Mouse (Mus musculus) hindbrain, postnatal 0 days (tissue): Measurements from ENCODE around the gene Canx. TPM values are rescaled to one million over a fixed set of nuclear protein-coding genes. Genes with fewer than 3 reads are reported as not detected.

Experiments used
- ATAC-seq: fragments of 200-750 bp; cut with Nextera tagmentation; 2 replicates; pipeline ENCODE4 v1.8.0; 2017; ENCODE audit warnings: mild to moderate bottlenecking, moderate TSS enrichment, moderate library complexity
- DNase-seq: peaks from one replicate; pipeline ENCODE4 v3.0.0-alpha.2; 2015; ENCODE audit warnings: low spot score
- H3K27ac ChIP-seq: fragments of 300-500 bp; sonication (generic); 2 replicates; pipeline ENCODE4 v1.5.1; 2014; ENCODE audit warnings: mild to moderate bottlenecking
- H3K27me3 ChIP-seq: fragments of 300-500 bp; sonication (generic); 2 replicates; pipeline ENCODE4 v1.6.1; 2014; ENCODE audit warnings: low read length, mixed read lengths; ENCODE audit not compliant: insufficient read depth
- H3K36me3 ChIP-seq: fragments of 300-500 bp; sonication (generic); 2 replicates; pipeline ENCODE4 v1.6.1; 2014; ENCODE audit warnings: low read length, mixed read lengths; ENCODE audit not compliant: insufficient read depth
- H3K4me1 ChIP-seq: fragments of 300-500 bp; sonication (generic); 2 replicates; pipeline ENCODE4 v1.6.1; 2014; ENCODE audit warnings: antibody characterized with exemption, low read length, mixed read lengths; ENCODE audit not compliant: insufficient read depth
- H3K4me2 ChIP-seq: fragments of 300-500 bp; sonication (generic); 2 replicates; pipeline ENCODE4 v1.6.1; 2014; ENCODE audit warnings: low read depth, mild to moderate bottlenecking, low read length, moderate library complexity, mixed read lengths
- H3K4me3 ChIP-seq: fragments of 300-500 bp; sonication (generic); 2 replicates; pipeline ENCODE4 v1.5.1; 2014; ENCODE audit warnings: low read length
- H3K9ac ChIP-seq: fragments of 300-500 bp; sonication (generic); replicated peaks from 2 replicates; pipeline ENCODE4 v1.6.1; 2014; ENCODE audit warnings: mild to moderate bottlenecking, low read length, moderate library complexity, mixed read lengths
- H3K9me3 ChIP-seq: fragments of 300-500 bp; sonication (generic); 2 replicates; pipeline ENCODE4 v1.6.1; 2016; ENCODE audit warnings: low read length, mixed read lengths
- CTCF ChIP-seq: IDR thresholded peaks from 2 replicates; pipeline ENCODE4 v1.5.1; 2016; ENCODE audit warnings: antibody characterized with exemption, control low read depth, low read depth
- WGBS: fragments of 180-500 bp; shearing (Covaris S2); extraction: QIAGEN DNeasy Blood & Tissue Kit; methylation state at CpG from one replicate; pipeline ENCODE4 v1.1.7; 2014; 5-methylcytosine and 5-hydroxymethylcytosine counted together
- polyA plus RNA-seq: library from polyadenylated mRNA; unstranded; fragments of >200 nt; fragmentation: Nextera tagmentation; extraction: Ambion mirVana; gene quantifications from 2 replicates; pipeline ENCODE4 v1.2.1, GENCODE M21; 2015
- total RNA-seq: library from RNA; depleted of rRNA; stranded (reverse); fragments of >200 nt; gene quantifications from 2 replicates; pipeline ENCODE4 v1.2.3, GENCODE M21; 2014

Gene Canx
- total and polyA plus RNA-seq, 2 experiments from 2014 or later: 174 to 254 TPM

DNA sequence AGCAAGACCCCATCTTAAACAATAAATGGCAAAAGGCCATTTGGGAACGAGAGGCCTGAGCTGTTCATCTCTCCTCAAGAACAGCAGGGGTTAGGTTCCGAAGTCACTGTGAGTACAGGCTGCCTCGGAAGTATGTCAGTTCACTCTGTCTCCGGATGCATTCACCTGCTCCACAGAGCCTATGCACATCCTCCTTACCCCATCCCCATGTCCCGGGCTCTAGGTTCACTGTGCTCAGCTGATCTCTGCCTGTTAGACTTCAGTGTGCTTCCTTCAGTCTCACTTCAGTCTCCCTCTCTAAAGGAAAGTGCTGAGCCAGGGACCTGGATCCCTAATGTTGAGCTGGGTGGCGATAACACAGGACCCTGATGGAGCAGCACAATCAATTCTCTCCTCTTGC, 47.8 kb downstream of the Canx start:
- no peak for TF ChIP-seq CTCF
- no peaks in the 10 kb centered on the region for H3K27me3 ChIP-seq
- no peak for ATAC-seq
- H3K4me3 ChIP-seq: no peak overlapping the region
- no peak overlapping the region for H3K9ac ChIP-seq
- DNase-seq: no peak
- H3K27ac ChIP-seq: no peak overlapping the region
- H3K4me1 ChIP-seq: no peaks in the 10 kb centered on the region
- H3K9me3 ChIP-seq: no peaks in the 10 kb centered on the region
- 85% methylated on average over 6 of the region's 6 CpGs for WGBS
- H3K36me3 ChIP-seq: 0 out of 2 replicates have a peak, but pooled peaks cover 4% of the 10 kb centered on the region
- no peak overlapping the region for H3K4me2 ChIP-seq

DNA sequence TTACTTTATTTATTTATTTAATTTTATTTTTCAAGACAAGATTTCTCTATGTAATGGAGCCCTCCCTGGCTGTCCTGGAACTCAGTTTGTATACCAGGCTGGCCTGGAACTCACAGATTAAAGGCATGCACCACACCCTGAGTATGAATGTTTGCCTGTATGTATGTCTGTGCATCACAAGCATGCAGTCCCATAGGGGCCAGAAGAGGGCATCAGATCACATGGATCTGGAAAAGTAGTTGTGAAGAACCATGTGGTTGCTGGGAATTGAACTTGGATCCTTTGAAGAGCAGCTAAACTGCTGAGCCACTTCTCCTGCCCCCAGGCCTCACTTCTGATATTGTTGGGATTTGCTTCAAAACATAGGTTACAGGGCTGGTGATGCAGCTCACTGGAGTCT, 48.4 kb downstream of the Canx start:
- Histone ChIP-seq H3K4me3 (no peak overlapping the region), H3K9ac (no peak overlapping the region), H3K9me3 (no peaks in the 10 kb centered on the region), H3K4me1 (no peaks in the 10 kb centered on the region), H3K27ac (no peak overlapping the region), H3K27me3 (no peaks in the 10 kb centered on the region), H3K36me3 (0 out of 2 replicates have a peak, but pooled peaks cover 4% of the 10 kb centered on the region), H3K4me2 (no peak overlapping the region)
- no peak for DNase-seq
- no peak for ATAC-seq
- TF ChIP-seq CTCF: no peak

DNA sequence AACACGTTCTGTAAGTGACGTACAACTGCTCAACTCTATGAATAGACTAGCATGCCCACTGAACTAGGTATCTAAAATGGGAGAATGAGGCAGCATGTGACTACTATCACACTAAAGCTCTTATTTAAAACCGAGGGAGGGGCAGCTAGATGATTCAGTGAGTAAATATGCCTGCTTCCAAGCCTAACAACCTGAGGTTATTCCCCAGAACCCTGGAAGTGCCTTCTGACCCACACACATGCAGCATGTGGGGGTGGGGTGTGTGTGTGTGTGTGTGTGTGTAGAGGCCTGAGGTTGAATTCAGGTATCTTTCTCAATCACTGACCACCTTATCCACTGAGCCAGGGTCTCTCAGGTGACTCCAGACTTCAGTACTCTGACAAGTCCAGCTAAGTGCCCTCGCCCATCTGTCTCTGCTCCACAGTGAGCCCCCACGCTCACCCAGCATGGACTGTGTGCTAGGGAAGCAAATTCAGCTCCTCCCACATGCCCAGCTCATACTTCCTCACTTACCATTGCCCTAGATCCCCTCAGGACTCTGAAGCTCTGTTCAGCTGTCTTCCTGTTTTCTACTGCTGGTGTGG, 49.8 kb downstream of the Canx start:
- H3K9ac ChIP-seq: no peak overlapping the region
- no peak overlapping the region for H3K4me2 ChIP-seq
- no peaks in the 10 kb centered on the region for H3K9me3 ChIP-seq
- H3K36me3 ChIP-seq: 0 out of 2 replicates have a peak, but pooled peaks cover under 1% of the 10 kb centered on the region
- no peak overlapping the region for H3K27ac ChIP-seq
- ATAC-seq (no peak), DNase-seq (no peak)
- WGBS: 86% methylated on average over 5 of the region's 5 CpGs
- no peak overlapping the region for H3K4me3 ChIP-seq
- no peaks in the 10 kb centered on the region for H3K27me3 ChIP-seq
- H3K4me1 ChIP-seq: no peaks in the 10 kb centered on the region
- no peak for TF ChIP-seq CTCF

DNA sequence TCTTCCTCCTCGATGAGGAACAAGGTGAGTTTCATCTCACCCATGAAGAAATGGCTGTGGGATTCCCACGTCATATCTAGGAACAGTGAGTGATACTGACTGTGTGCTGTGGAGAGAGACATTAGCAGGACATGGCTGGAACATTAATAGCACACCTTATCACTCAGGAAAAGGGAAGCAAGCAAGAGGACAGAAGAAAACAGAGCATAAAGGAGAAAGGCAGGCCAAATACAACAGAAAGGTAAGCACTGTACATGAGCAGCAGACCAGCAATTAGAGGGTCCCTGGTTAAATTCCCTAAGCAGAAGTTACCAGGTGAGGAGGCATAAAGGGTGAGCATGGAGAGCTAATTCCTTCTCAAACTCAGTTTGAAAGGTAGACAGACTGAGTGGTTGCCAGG, 50.4 kb downstream of the Canx start:
- no peak overlapping the region for H3K4me3 ChIP-seq
- DNase-seq: no peak
- H3K36me3 ChIP-seq: no peaks in the 10 kb centered on the region
- no peak overlapping the region for H3K27ac ChIP-seq
- H3K4me2 ChIP-seq: no peak overlapping the region
- no peak for ATAC-seq
- 95% methylated on average over 2 of the region's 2 CpGs for WGBS
- H3K27me3 ChIP-seq: no peaks in the 10 kb centered on the region
- no peaks in the 10 kb centered on the region for H3K9me3 ChIP-seq
- H3K9ac ChIP-seq: no peak overlapping the region
- H3K4me1 ChIP-seq: no peaks in the 10 kb centered on the region
- TF ChIP-seq CTCF: no peak

DNA sequence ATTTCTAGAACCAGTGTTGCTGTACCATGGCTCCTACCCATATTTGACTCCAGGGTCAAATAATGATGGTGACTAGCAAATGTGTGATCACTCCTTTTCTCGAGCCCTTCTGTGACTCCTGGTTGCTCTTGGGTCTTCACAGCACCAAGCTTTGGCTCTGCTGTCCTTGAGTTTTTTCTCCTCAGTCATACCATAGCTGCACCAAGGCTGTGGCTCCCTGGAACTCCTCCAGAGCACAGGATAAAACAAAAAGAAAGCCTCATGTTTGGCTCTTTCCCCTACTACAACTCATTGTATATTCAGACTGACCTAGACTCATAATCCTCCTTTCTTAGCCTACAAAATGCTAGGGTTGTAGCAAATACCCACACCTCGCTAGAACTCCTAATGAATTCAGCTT, 52.7 kb downstream of the Canx start:
- Histone ChIP-seq H3K4me1 (no peaks in the 10 kb centered on the region), H3K9me3 (no peaks in the 10 kb centered on the region), H3K9ac (no peak overlapping the region), H3K27ac (no peak overlapping the region), H3K4me3 (no peak overlapping the region), H3K4me2 (no peak overlapping the region), H3K36me3 (no peaks in the 10 kb centered on the region), H3K27me3 (no peaks in the 10 kb centered on the region)
- DNase-seq (no peak), ATAC-seq (no peak)
- WGBS: 73% methylated on average over 2 of the region's 2 CpGs
- no peak for TF ChIP-seq CTCF

DNA sequence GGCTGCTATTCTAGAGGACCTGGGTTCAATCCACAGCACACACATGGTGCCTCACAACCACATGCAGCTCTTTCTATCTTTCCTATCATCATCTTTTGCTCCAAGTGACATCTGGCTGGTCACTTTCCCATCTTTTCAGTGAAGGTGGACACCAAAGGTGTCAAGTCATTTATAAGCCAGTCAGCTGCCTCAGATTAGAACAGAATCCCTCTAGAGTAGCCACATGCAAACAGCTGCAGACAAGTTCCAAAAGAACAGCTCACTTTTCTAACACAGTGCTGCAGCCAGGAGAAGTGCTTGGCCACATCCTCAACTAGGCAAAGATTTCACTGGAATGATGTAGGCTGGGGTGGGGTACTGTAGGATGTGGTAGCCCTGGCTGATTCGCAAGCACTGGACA, 55.6 kb downstream of the Canx start:
- DNase-seq (no peak), ATAC-seq (no peak)
- peaks cover 14% of the 10 kb centered on the region for H3K36me3 ChIP-seq
- no peak overlapping the region for H3K4me2 ChIP-seq
- H3K4me3 ChIP-seq: no peak overlapping the region
- H3K9me3 ChIP-seq: no peaks in the 10 kb centered on the region
- no peak overlapping the region for H3K27ac ChIP-seq
- no peak for TF ChIP-seq CTCF
- H3K9ac ChIP-seq: no peak overlapping the region
- no peaks in the 10 kb centered on the region for H3K4me1 ChIP-seq
- no peaks in the 10 kb centered on the region for H3K27me3 ChIP-seq
- 100% methylated on average over 1 of the region's 1 CpGs for WGBS

DNA sequence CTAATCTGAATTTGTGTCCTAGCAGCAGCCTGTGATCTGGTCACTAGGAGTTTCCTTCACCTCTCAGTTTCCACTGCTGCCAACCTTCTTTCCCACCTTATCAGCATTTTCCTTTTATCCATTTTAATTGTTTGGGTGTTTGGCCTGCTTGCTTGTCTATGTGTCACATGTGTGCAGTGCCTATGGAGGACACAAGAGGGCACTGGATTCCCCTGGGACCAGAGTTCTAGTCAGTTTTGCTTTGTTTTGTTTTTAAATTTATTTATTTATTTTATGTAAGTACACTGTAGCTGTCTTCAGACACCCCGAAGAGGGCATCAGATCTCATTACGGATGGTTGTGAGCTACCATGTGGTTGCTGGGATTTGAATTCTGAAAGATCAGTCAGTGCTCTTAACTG, 56.3 kb downstream of the Canx start:
- no peak overlapping the region for H3K9ac ChIP-seq
- H3K27me3 ChIP-seq: no peaks in the 10 kb centered on the region
- no peak overlapping the region for H3K4me2 ChIP-seq
- DNase-seq (peak; percentile 59), ATAC-seq (no peak)
- H3K36me3 ChIP-seq: peaks cover 15% of the 10 kb centered on the region
- no peak overlapping the region for H3K4me3 ChIP-seq
- no peaks in the 10 kb centered on the region for H3K9me3 ChIP-seq
- 74% methylated on average over 2 of the region's 2 CpGs for WGBS
- H3K4me1 ChIP-seq: no peaks in the 10 kb centered on the region
- no peak overlapping the region for H3K27ac ChIP-seq
- TF ChIP-seq CTCF: peak; percentile 61
